8 mouse cellular contexts compared by ENCODE assay signal in the genomic region with DNA sequence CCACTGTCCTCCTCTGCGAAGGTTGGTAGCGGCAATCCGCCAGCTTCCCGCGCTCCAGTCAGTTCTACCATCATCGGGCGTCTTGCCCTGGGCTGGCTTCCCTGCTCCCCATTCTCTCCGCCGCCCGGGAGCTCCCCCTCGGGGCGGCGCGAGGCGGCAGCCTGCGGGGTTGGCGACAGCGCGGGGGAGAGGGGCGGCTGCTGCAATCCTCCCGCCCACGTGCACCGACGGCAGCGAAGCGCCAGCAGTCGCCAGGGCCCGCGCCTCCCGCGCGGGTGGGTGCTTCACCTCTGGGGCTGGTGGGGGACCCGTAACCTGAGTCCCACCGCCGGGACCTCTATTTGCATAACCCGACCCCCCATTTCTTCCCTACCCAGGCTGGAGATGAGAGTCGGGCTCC. TPM values are rescaled to one million over a fixed set of nuclear protein-coding genes. Genes with fewer than 3 reads are reported as not detected.
DNase-seq lines count a peak whose midpoint lies in the region; ATAC-seq lines count a peak whose summit lies in the region.

A gene (plus strand): TSS at position 220 of the 400 bp plus-strand sequence.

- peak within 1 kb of the TSS; percentile 99 for H3K4me2 ChIP-seq in intestine, embryonic 16.5 days (ENCODE audit: low read depth, low read length)
- peak within 1 kb of the TSS; percentile 96 for H3K4me2 ChIP-seq in midbrain, embryonic 12.5 days (replicated peaks)

- H3K27ac ChIP-seq in intestine, embryonic 16.5 days (ENCODE audit: low read length), result no peak within 1 kb of the TSS
- H3K27ac ChIP-seq in midbrain, embryonic 12.5 days (replicated peaks), result no peak within 1 kb of the TSS

- no peaks in the 10 kb centered on the region for H3K36me3 ChIP-seq in intestine, embryonic 16.5 days (ENCODE audit: control insufficient read depth, insufficient read depth, low read length)
- H3K36me3 ChIP-seq in midbrain, embryonic 12.5 days, result no peaks in the 10 kb centered on the region

- ATAC-seq in cerebellum, adult (ENCODE audit: insufficient number of reproducible peaks, low FRiP score, low TSS enrichment), result no peak
- no peak for ATAC-seq in intestine, embryonic 16.5 days
- peak; percentile 14; the same call in 1 of the 2 replicates for ATAC-seq in midbrain, embryonic 12.5 days (ENCODE audit: low FRiP score, low read depth)

- peak within 1 kb of the TSS; percentile 53 for H3K9ac ChIP-seq in intestine, embryonic 16.5 days (ENCODE audit: low read depth, low read length)
- H3K9ac ChIP-seq in midbrain, embryonic 12.5 days (replicated peaks), result peak within 1 kb of the TSS; percentile 16; the same call in 1 of the 2 replicates

- H3K9me3 ChIP-seq in intestine, embryonic 16.5 days (ENCODE audit: control insufficient read depth, low read length), result no peaks in the 10 kb centered on the region
- no peaks in the 10 kb centered on the region for H3K9me3 ChIP-seq in midbrain, embryonic 12.5 days

- under 1% methylated on average over 37 of the region's 37 CpGs for WGBS in intestine, embryonic 16.5 days
- WGBS in midbrain, embryonic 12.5 days, result 1% methylated on average over 30 of the region's 37 CpGs

- DNase-seq in cerebellum, adult 11 months, result peak; percentile 18
- peak; percentile 18 to 36 for DNase-seq in spleen, adult 18-20 months
- DNase-seq in spleen, postnatal 14 days (ENCODE audit: low spot score in 2 of 2), result no peak
- DNase-seq in gastrocnemius, postnatal 14 days, result peak; percentile 40
- DNase-seq in thymus, postnatal 14 days, result peak; percentile 76

- H3K4me1 ChIP-seq in intestine, embryonic 16.5 days (ENCODE audit: control insufficient read depth, insufficient read depth, low read length), result peaks cover 25% of the 10 kb centered on the region
- H3K4me1 ChIP-seq in midbrain, embryonic 12.5 days, result peaks cover 36% of the 10 kb centered on the region

- peak within 1 kb of the TSS; percentile 71 for H3K4me3 ChIP-seq in intestine, embryonic 16.5 days (ENCODE audit: low read length)
- peak within 1 kb of the TSS; percentile 62 for H3K4me3 ChIP-seq in midbrain, embryonic 12.5 days

- H3K27me3 ChIP-seq in intestine, embryonic 16.5 days (replicated peaks; ENCODE audit: control insufficient read depth, insufficient read depth, low read length), result peaks cover 56% of the 10 kb centered on the region
- H3K27me3 ChIP-seq in midbrain, embryonic 12.5 days, result peaks cover 92% of the 10 kb centered on the region

- intact Hi-C loops in gastrocnemius, postnatal 14 days (cut with DNase I; ENCODE audit: low total_unique reads), result loop anchor here (5.0 to 10.0 kb wide), 2 partner anchors 192 to 320 kb away; no protein-coding TSS in a partner anchor

RNA-seq across cellular contexts. Expression of the gene that starts here (rescaled TPM):
- total RNA-seq in gastrocnemius, postnatal 14 days (2021), result 1 to 10 TPM; 1.3 to 3.9 TPM
- polyA plus RNA-seq in intestine, embryonic 16.5 days (2015; fragmentation: Nextera tagmentation; extraction: Ambion mirVana), result 0.23 and 0.36 TPM in 2 replicates
- polyA plus RNA-seq in midbrain, embryonic 12.5 days (2016; fragmentation: Nextera tagmentation; extraction: Ambion mirVana), result 0.25 and 0.26 TPM in 2 replicates

Comparison
In these comparisons a context has a peak if more than half of its experiments do, and no peak if none do; other contexts are left out.
1. DNase-seq: peak in cerebellum, adult 11 months (single experiment), spleen, adult 18-20 months (2 of 2), gastrocnemius, postnatal 14 days (single experiment) and thymus, postnatal 14 days (single experiment); none in spleen, postnatal 14 days (0 of 2).
2. Peak in ATAC-seq, H3K4me3 ChIP-seq, H3K9ac ChIP-seq and H3K4me2 ChIP-seq in midbrain, embryonic 12.5 days; RNA of the gene not detected or under 1 TPM.